13 mouse cellular contexts compared by ENCODE assay signal in the genomic region with DNA sequence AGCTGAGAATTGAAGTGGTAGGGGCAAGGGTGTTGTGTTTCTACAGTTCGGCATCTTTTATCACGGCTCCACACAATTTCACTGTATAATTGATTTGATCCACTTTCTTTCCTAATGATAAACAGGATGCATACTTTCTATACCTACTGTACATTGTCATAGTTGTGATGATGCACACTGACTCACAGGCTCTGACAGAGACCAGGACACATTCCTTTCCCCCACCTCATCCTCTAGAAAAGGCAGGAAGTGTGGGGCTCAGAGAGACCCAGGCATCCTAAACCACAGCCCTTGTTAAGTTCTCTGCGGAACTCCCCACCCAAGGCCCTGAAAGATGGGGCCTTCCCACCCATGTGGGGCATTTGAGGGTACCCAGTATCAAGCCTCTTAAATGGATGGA.
"Had no signal": no experiment of that assay in that cellular context is flagged by ENCODE, and none has a peak within 500 bp of the region (broad histone marks: within the 10 kb centered on the region; RNA-seq: fewer than 3 reads in every experiment).

No protein-coding gene starts in this region.

- DNase-seq: kidney, adult 11 months; kidney, adult 9 months; kidney, postnatal 14 days; kidney, postnatal 4 days; left cerebral cortex, postnatal 4 days; liver, postnatal 0 days; lung, embryonic 14.5 days; right cerebral cortex, adult 18-20 months; right cerebral cortex, postnatal 25 days; spleen, adult 18-20 months; thymus, postnatal 25 days had no signal

- ATAC-seq: liver, postnatal 0 days; lung, postnatal 0 days; midbrain, embryonic 16.5 days had no signal
